Mouse (Mus musculus) neutrophil, adult 5-6 weeks (primary cell): Measurements from ENCODE around the gene Etnk2. TPM values are rescaled to one million over a fixed set of nuclear protein-coding genes. Genes with fewer than 3 reads are reported as not detected.
"Not testable (repeated sequence)": the region's sequence is repeated elsewhere in the genome, so short reads cannot be mapped to it uniquely, and the experiment has no call there.

Experiments used
- ATAC-seq: fragments of 151-379, 151-347 bp; 2 replicates; pipeline ENCODE4 v1.8.0; 2017; ENCODE audit warnings: mild to moderate bottlenecking, moderate TSS enrichment; ENCODE audit not compliant: insufficient number of reproducible peaks, poor library complexity, low FRiP score, severe bottlenecking; ENCODE audit errors: extremely low read depth
- total RNA-seq: library from RNA; stranded (forward); fragments of 200-1000 nt; gene quantifications from 2 replicates; pipeline ENCODE4 v1.2.3, GENCODE M21; 2017

Etnk2 gene
- total RNA-seq: not detected in 2 replicates

DNA sequence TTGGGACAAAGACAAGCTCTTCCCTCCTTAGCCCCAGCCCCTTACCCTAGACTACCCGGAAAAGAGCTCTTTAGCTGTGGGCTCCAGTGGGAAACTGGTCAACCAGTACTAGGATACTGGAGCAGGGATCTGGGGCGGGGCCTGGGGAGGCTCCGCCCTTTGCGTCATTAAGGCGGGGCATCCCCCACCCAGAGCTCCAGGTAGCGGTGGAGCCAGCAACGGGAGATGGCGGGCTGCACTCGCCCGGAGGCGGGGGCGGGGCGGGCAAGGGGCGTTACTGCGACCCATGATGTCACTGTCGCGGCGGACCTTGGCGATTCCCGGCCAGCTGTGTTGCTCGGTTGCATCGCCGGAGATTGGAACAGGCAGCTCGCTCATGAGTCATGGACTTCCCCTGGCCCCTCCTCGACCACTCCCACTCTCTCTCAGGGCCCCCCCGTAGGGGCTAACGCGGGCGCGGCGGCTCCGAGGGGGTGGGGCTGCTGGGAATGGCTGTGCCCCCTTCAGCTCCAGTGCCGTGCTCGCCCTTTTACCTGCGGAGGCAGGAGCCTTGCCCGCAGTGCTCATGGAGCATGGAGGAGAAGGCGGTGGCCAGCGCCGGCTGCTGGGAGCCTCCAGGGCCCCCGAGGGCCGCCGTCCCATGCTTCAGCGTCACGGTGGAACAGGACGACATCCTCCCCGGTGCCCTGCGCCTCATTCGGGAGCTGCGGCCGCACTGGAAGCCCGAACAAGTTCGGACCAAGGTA, at the start of gene Etnk2:
TSS of gene Etnk2 (plus strand) at position 297 of the 746 bp plus-strand sequence.
- no peak for ATAC-seq

DNA sequence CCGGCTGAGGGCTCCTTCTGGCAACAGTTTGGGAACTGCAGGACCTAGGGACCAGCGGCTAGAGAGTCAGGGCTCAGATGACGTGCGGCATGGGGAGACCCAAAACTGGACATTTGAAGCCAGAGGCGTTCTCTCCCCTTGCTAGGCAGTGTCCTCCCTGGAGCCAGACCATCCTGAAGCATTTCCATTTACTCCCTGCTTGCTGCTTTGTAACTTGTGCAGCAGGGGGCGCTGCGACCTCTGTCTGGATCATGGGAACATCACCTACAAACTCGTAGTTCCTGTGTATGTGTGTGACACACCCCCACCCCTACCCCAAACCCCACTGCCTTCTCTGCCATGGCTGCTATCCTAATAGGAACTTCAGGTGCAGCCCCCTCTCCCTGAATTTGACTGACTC, 49.0 kb upstream of the Etnk2 start:
- peak; percentile 43; the same call in 1 of the 2 replicates for ATAC-seq

DNA sequence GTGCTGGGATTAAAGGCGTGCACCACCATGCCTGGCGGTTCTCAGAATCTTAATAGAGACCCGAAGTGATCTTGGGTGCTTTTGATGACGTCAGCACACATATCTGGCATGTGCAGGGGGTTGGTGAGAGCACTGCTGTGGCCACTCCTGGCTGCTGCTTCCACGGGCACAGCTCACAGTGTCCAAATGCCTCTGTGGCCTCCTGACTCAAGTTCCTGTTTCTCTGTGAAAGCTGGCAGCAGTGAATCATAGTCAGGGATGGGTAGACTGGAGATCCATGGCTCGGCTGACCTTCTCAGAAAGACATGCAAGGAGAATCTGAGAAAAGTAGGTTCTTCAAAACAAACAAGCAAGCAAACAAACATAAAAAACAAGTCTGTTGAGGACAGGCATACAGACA, 47.6 kb upstream of the Etnk2 start:
- ATAC-seq: no peak

DNA sequence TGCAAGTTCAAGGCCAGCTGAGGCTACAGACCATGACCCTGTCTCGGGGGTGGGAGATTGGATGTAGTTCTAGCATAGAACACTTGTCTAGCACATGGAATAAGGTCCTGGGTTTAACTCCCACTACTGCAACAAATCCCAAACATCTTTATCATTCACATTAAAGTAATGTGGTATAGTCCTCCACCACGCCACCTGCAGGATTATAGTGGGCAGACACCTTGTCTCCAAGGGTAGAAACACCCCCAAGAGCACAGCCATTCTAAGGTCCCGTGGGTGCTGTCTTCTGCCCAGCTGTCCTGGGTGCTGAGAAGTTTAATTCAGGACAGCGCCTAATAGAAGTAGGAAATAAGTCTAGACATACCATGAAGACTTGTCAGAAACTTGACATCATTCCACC, 46.8 kb upstream of the Etnk2 start:
- no peak for ATAC-seq

DNA sequence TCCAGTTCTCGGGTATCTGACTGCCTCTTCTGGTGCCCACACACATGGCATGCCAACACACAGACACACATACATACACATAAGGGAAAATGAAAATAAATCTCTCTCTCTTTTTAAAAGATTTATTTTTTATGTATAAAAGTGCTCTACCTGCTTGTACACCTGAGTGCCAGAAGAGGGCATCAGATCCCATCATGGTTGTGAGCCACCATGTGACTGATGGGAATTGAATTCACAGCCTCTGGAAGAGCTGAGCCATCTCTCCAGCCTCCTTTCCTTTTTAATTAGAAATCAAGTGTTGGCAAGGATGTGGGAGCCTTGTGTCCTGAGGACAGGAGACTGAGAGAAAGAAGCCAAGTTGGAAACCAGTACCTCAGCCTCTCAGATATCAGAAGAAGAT, 46.2 kb upstream of the Etnk2 start:
- no peak for ATAC-seq

DNA sequence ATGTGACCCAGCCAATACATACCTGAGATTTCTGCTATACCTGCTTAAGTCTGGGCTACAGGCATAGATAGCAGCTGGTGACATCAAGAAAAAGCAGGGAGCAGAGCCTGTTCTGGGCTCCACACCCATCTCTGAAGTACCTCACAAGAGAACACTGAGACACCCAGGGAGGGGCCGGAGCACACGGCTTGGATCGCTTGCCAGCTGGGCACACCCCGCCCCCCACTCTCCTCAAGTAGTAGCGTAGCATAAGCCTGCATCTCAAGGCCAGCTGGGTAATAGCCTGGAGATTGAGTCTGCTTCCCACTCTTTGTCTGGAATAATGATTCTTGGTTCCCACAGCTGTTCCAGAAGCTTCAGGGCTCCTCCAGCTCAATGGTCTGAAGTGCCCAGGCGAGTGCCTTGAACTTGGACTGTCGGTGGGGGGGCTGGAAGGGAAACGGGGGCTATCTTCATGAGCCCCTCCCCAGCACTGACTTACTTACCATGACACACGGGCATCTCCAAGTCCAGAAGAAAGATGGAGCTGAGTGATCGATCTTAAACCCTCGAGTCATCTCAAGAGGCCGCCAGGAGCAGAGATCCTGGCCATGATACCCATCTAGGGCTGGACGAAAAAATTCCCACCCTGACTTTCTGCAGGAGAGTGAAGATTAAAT, 42.0 kb upstream of the Etnk2 start, which contains the start of gene Kiss1:
TSS of gene Kiss1 (plus strand) at position 609 of the 659 bp plus-strand sequence.
- ATAC-seq: no peak

DNA sequence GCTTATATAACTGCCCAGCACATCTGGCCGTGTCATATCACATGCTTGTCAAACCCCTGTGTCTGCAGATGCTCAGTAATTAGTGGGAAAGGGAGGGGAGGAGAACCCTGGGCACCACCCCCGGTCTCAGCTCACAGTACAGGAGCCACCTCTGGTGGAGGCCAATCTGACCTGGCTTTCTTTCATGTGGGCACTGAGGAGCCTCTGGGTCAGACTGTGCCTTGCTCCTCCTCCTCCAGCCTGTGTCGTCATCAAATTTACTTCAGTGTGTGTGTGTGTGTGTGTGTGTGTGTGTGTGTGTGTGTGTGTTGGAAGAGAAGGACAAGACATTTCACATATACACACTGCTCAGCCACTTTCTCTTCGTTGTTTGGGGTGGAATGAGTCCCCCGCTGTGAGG, 40.0 kb upstream of the Etnk2 start:
- ATAC-seq: no peak

DNA sequence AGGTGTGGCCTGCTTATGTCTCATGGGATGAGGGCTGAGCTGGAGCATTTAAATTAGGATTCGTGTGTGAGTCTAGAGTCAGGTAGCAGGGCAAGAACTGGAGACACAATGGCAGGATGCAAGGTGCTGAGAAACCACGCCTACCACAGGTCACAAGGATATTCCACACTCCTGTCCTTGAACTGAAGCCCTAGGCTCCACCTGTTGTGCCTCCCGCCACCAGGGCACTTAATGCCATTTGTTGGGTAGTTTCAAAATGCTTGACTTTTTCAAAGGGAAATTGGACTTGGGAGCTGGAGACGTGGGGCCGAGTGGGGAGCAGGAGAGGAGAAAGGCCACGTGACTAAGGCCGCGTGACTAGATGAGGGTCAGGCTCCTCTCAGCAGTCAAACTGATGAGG, 37.4 kb upstream of the Etnk2 start:
- ATAC-seq: no peak

DNA sequence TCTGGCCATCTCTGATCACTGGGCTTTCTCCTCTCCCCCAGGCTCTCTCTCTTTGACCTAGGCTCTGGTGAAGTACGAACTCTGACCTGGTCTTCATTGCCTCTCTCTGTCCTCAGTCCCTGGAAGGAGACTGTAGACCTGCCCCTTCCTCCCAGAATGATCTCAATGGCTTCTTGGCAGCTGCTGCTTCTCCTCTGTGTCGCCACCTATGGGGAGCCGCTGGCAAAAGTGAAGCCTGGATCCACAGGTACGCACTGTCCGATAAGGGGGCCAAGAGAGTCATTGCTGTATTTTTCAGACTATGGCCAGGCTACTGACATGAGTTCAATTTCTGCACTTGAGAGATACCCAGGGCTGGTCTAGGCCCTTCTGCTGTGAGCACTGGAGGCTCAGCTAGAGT, 36.3 kb upstream of the Etnk2 start:
- ATAC-seq: no peak

DNA sequence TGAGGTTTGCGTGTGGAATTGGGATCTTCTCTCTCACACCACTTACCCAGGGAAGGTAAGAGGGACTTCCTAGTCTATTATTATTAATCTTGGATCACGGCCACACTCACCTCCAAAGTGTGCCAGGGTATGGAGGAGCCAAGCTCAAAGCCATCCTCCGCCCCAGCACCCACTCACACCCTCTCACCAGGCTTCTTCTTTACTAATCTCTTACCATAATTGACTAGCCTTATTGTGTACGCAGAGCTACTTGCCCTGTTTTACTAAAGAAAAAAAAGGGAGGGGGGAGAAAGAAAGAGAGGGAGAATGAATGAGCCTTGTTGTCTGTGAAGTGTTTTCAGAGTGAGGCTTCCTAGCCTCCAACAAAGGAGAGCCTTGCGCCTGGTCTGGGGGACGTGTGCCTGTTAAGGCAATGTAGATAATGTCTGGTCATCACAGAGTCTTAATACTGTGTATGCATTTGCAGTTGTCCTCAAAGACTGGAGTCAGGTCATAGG, 35.0 kb upstream of the Etnk2 start:
- no peak for ATAC-seq

DNA sequence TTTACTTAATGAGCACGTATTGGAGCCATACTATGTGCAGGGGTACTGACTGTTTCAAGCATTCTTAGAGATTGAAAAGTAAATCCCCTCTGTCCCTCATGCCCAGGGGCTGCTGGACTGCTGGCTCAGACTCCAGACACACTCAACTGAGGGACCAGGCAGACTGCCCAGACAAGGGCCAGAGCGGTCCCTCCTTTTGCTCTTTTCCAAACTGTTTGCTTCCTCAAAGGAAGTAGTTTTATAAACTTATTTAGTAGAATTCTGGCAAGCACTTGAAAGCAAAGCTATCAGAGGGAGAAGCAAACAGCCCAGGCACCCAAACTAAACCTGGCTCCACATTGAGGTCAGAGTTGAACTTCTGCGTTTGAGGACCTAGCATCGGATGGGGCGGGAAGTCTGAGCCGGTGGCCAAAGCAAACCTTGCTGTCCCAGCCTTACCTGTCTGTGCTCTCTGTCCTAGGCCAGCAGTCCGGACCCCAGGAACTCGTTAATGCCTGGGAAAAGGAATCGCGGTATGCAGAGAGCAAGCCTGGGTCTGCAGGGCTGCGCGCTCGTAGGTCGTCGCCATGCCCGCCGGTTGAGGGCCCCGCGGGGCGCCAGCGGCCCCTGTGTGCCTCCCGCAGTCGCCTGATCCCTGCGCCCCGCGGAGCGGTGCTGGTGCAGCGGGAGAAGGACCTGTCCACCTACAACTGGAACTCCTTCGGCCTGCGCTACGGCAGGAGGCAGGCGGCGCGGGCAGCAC, 34.3 kb upstream of the Etnk2 start:
- ATAC-seq: no peak

DNA sequence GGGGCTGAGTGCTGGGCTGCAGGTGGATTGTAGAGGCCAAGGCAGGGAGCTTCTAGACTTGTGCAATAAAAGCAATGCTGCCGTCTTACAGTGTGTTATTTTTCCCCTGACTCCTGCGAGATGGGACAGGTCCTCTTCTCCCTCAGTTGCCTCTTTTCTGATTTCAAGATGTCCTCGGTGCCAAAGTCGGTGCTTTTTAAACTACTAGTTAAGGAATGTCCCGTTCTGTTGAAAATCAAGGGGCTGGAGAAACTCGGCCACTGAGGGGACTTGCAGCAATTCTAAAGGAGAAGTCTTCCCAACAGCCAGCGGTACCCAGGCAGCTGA, 33.8 kb upstream of the Etnk2 start:
- no peak for ATAC-seq

DNA sequence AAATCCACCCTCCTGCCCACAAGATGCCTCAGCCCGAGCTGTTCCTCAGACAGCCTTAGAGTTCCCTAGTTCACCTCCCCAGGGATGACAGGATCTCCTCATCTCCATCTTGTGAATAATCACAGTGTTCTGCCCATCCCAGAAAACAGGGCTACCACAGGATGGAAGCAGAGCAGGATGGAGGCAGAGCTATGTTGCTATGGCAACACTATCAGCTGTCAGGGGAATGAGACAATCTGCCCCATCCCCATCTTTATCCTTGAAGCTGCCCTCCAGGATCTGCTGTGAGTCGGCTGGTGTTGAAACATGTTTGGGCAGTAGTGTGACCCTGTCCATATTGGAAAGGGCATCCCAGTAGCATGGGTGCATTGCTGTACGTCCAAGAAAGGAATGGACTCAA, 32.2 kb upstream of the Etnk2 start:
- ATAC-seq: no peak

DNA sequence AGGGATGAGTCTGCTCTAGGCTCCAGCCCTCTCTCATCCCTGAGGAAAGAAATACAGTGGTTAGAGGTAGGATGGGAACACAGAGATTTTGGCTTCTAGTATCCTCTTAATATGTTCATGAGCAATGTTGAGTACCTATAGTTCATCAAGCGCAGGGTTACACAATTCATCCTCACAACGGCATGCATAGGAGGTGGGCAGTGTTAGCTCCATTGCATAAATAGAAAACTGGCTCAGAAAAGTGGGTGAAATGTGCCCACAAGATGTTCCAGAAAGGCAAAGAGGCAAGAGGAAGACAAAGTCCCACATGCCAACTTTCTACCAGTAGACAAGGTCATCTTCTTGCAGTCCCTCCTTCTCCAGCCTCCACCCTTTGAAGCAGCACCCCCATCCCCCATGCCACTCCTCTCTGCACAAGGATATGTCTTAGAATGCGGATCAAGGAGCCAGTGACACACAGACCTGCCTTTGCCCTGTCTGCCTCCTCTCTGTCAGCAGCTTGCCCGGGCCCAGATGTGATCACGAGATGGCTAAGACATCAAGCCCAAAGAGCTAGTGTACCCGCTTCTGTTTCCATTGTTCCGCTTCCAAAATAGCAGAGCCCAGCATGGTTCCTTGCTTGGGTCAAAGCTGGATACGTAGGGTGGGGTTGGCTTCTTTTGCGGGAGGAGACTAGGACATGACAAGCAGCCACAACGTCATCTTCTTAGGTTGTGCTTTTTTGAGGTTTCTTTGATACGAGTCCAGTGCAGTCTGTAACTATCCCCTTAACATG, 30.5 kb upstream of the Etnk2 start:
- ATAC-seq: no peak

DNA sequence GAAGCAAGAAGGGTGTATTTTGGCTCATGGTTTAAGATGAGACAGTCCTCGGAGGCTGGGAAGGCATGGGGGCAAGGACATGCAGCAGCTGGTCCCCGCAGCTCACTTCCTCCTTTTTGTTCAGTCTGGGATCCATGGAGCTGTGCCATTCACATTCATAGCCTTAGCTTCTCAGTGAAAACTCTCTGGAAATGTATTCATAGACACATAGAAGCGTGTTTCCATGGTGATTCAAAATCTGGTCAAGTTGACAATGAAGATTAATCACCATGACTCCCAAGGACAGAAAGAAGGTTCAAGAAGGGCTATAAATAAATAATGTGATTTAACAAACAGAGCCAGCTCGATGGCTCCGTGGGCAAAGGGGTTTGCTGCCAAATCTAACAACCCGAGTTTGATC, 29.4 kb upstream of the Etnk2 start:
- ATAC-seq: no peak

DNA sequence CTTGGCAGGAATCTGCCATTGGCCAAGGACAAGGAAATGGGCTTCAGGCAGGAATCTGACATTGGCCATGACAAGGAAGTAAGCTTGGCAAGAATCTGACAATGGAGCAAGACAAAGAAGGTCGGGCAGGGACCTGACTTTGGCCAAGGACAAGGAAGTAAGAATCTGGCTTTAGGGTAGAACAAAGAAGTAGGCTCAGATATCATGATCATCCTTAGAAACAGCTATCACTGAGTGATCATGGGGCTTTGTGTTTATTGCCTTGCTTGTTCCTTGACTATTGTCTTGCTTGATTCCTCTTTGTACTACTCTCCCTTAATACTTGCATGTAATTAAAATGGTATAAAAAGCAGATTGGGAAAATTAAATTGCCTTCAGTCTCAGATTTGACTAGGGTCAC, 23.0 kb upstream of the Etnk2 start:
- not testable (repeated sequence) for ATAC-seq

DNA sequence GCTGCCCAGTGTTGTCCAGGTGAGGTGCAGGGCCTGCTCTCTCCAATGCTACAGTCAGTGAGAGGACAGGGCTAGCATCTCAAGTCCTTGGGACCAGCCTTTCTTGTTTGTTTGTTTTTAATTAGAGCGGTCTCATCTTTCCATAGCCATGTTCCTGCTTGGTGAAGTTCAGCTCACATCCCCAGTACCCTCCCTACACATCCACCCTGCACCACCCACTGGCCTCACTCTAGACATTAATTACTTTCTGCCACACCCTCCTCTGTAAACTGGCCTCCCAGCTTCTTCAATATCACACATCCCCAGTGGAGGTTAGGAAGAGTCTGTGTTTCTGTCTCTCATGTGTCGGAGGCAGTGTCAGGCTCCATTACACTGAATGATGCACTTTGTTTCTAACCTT, 19.0 kb upstream of the Etnk2 start:
- no peak for ATAC-seq

DNA sequence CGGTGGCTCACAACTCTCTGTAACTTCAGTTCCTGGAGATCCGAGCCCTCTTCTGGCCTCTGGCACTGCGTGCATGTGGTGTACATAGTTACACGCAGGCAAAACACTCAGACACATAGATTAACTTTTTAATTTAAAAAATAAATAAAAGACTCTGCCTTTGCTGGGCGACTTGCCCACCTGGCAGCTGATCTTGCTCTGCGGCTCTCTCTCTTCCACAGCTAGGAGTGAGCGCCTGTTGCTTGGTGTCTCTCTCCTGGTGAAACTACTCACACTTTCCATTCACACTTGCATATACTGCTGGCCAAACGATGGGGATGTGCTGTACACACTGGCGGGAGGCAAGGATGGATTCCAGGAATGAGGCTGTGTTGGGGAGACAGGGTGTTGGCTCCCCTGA, 16.8 kb upstream of the Etnk2 start:
- ATAC-seq: no peak

DNA sequence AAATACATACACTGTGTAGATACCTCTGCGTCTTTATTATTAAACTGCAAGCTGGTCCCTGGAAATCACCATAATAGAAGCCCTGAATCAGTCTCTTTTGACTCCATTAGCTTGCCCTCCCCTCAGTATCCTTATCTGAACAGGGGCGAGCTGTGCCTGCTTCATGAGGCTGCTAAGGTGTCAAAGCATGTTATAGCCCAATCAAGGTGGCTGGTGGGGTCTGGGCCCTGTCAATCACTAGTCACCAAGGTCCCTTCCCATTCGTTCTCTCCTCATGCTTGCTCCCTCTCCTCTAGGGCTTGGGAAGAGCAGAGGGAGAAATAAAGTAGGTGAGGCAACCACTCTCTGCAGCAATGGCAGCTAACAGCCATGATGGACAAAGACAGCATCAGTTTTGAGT, 16.1 kb upstream of the Etnk2 start:
- ATAC-seq: no peak
